ENCODE assay signal across 5 mouse cellular contexts in the genomic region with DNA sequence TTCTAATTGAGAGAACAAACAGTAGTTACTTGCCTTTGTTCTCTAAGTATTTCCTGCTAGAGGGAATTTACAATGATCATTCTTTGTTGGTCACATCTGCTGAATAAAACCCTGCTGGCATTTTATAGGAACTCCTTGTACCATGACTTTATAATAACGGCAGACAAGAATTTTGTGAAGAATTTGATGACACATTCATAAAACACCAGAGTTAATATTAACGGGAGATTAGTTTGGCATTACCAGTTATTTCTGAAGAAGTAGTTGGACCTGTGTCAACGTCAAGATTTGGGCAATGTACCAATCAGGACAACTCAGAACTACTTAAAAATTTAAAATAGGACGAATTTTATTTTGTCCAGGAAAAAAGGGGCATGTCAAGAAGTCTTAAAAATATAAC.
"Had no signal": no experiment of that assay in that cellular context is flagged by ENCODE, and none has a peak within 500 bp of the region (broad histone marks: within the 10 kb centered on the region; RNA-seq: fewer than 3 reads in every experiment).

No protein-coding gene starts in this region.

- DNase-seq: kidney, adult 11 months; kidney, postnatal 14 days; liver; lung, adult 18-20 months; thymus, postnatal 36 days had no signal
